Mouse (Mus musculus) thymus, adult 18-20 months (tissue): ENCODE measurements at regions not wholly inside any gene's neighbourhood (a gene's known extent, or its start where the extent isn't known, plus 50 kb on each side); places are given as distances from the start of the nearest gene placed in this dataset.

ENCODE experiments used
- DNase-seq, 2 experiments: peaks; one replicate each; pipeline ENCODE4 v3.0.0; 2022; ENCODE audit warnings: mixed read lengths in 2 of 2

DNA sequence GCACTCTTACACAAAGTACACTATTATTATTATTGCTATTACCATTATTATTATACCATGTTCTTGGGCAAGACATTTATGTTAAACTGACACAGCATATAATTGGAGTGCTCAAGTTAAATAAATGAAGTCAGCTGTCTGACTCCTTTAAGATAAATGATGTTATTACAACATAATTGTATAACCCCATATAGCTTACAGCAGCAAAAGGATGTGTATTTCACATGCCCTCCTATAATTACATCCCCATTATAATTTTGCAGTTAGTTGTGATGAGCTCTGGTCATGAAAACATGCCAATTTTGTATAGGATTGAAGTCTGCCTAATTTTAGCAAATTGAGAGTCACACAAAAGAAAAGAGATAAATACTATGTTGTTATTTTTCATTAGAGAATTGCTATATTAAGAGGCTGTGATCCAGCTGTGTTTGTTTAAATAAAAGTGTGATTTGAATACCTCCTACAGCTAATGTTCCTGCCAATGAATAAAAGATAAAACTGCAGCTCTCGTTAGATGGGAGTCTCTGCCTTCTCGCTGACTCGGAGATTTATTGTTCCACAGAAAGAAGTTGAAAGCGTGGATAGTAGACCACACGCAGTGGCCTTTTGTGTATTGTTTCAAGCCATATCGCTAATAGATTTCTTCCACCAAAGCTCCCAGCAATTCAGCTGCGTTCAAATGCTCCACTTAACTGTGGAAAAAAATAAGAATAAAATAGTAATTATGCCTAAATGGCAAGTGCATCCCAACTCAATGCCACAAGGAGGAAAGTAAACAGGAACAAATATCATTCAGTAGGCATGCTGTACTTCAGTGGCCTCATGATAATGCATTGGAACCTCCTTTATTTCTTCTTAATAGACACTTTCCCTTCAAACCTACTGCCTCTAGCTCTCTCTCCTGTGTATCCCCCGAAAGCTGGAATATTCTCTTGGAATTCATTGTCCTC, 194.9 kb upstream of the Gm10192 start:
- no peak for DNase-seq

DNA sequence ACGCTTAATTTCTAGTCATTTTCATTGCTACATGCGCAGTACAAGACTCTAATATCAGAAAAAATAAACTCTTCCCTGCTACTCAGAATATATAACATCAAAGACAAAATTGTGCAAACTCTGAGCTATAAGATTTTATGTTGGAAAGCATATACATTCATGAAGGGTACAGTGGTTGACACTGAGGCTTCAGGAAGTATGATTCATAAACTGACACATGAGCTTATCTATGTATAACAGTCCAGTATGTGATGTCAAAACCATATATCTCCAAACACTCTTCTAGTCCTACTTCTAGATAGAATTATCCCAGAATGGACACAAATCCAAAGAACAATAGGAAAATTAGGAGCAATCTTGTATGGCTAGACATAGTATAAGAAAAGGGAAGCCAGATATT, 177.5 kb upstream of the Gm10192 start:
- no peak for DNase-seq

DNA sequence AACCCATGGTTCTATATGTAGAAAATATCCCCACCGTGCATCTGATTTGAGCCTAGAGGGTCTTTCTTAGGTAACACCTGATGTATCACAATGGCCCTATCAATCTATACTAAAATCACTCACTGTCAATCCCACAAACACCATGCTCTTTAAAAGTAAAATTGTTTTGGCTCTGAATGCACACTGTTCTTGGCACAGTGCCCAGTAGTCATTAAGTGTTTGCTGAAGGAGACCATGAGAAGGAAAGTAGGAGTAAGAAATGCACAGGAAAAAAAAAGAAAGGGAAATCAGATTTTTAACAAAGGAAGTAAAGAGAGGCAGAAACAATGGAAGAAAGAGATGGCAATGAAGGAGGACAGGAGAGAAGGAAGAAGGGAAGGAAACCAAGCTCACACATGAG, 175.0 kb upstream of the Gm10192 start:
- DNase-seq = no peak

DNA sequence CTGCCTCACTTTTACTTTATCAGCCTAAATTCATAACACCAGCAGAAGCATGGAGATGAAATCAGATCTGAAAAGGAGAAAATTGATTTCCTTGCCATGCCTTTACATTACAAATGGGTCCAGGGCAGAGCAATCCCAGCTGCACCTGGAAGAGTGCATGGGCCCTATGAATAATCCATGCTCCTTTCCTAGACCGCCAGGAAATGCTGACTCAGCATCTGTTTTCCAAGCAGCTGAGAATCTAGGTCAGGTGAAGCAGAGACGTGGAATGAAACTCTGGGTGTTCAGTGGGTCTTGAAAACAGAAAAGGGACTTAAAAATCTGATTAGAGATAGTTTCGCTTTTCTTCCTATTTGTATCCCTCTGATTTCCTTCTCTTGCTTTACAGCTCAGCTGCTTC, 163.8 kb upstream of the Gm10192 start:
- no peak for DNase-seq

DNA sequence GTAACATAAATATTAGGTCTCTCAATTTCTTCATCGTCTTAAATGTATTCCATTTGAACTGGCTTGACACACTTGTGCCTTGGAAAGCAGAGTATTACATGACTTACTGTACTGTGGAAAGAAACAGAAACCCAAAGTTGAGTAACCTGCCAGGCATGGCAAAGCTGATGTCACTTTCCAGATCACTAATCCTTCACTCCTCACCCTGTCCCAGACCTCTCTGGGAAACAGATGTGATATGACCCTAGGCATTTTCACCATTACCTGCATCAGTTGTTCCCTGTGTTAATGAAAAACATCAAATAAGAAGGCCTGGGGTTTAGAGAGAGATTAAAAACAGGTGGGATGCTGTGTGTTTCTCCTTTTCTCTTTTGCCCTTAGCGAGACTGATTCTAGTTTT, 161.4 kb upstream of the Gm10192 start:
- no peak for DNase-seq

DNA sequence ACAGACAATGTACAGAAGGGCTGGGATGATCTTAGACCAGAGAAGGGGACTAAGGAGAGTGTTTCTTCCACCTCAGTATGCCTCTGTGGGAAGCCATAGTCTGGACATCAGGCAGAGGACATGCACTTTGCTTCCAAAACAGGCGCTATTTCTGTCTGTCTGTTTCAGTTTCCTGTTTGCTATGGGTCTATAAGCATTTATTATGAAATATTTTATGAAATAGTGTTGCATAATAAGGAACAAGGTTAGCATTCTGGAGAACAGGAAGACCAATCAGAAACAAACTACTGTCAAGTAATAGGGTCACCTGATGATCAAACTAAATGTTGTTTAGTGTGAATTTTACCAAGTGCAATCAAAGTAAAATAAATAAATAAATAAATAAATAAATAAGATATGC, 160.4 kb upstream of the Gm10192 start:
- no peak for DNase-seq
